Mouse (Mus musculus): ENCODE measurements at regions not wholly inside any gene's neighbourhood (a gene's known extent, or its start where the extent isn't known, plus 50 kb on each side); places are given as distances from the start of the nearest gene placed in this dataset.

GRCm38 (mm10) chr8:30797341-30797740 lies 2631.2 kb upstream of the 5930422O12Rik start:
- TF ChIP-seq CTCF (IDR thresholded peaks at IDR 0.05; ENCODE audit: low read depth, low read length) = no peak
- TF ChIP-seq GATA1 (IDR thresholded peaks at IDR 0.05; ENCODE audit: borderline replicate concordance, low read length) = no peak
- TF ChIP-seq POLR2AphosphoS5 (IDR thresholded peaks at IDR 0.05; ENCODE audit: insufficient replicate concordance, low read depth, low read length) = no peak
- no peak for TF ChIP-seq TAL1 (conservative IDR thresholded peaks at IDR 0.05; ENCODE audit: low read depth, low read length)
- no peak for TF ChIP-seq GATA2 (IDR thresholded peaks at IDR 0.05; ENCODE audit: borderline replicate concordance, low read depth, low read length)
- no peaks in the 10 kb centered on the region for H3K36me3 ChIP-seq (replicated peaks)
- no peak for ATAC-seq (ENCODE audit: extremely low read depth, insufficient number of reproducible peaks, low FRiP score, poor library complexity, severe bottlenecking)
- no peaks in the 10 kb centered on the region for H3K4me1 ChIP-seq (ENCODE audit: insufficient read depth, low read depth, low read length)
- no peak overlapping the region for H3K4me3 ChIP-seq (ENCODE audit: low read depth, low read length)
- no peak for DNase-seq (ENCODE audit: low spot score)
- H3K27me3 ChIP-seq (ENCODE audit: insufficient read depth, low read length) = no peaks in the 10 kb centered on the region
- peaks cover 14% of the 10 kb centered on the region; the same call in 1 of the 2 replicates for H3K9me3 ChIP-seq (replicated peaks)

- DNase-seq (ENCODE audit: low spot score) (no peak), ATAC-seq (ENCODE audit: extremely low read depth, insufficient number of reproducible peaks, low FRiP score, poor library complexity, severe bottlenecking) (no peak)
- Histone ChIP-seq H3K4me3 (ENCODE audit: low read depth, low read length) (no peak overlapping the region), H3K27me3 (ENCODE audit: insufficient read depth, low read length) (no peaks in the 10 kb centered on the region), H3K9me3 (replicated peaks) (peaks cover 4% of the 10 kb centered on the region; the same call in 1 of the 2 replicates), H3K4me1 (ENCODE audit: insufficient read depth, low read depth, low read length) (no peaks in the 10 kb centered on the region), H3K36me3 (replicated peaks) (no peaks in the 10 kb centered on the region)
- TF ChIP-seq CTCF (IDR thresholded peaks at IDR 0.05; ENCODE audit: low read depth, low read length) (no peak), GATA2 (IDR thresholded peaks at IDR 0.05; ENCODE audit: borderline replicate concordance, low read depth, low read length) (no peak), POLR2AphosphoS5 (IDR thresholded peaks at IDR 0.05; ENCODE audit: insufficient replicate concordance, low read depth, low read length) (no peak), TAL1 (conservative IDR thresholded peaks at IDR 0.05; ENCODE audit: low read depth, low read length) (no peak), GATA1 (IDR thresholded peaks at IDR 0.05; ENCODE audit: borderline replicate concordance, low read length) (no peak)
Observed at GRCm38 (mm10) chr8:30817028-30817427, 2611.5 kb upstream of the 5930422O12Rik start.

- peaks cover 12% of the 10 kb centered on the region for H3K9me3 ChIP-seq (replicated peaks)
- ATAC-seq (ENCODE audit: extremely low read depth, insufficient number of reproducible peaks, low FRiP score, poor library complexity, severe bottlenecking) = no peak
Observed at GRCm38 (mm10) chr8:30822835-30823587, 2605.5 kb upstream of the 5930422O12Rik start.

GRCm38 (mm10) chr8:30823588-30823938 lies 2604.9 kb upstream of the 5930422O12Rik start:
- Histone ChIP-seq H3K9me3 (replicated peaks) (peaks cover 12% of the 10 kb centered on the region), H3K4me1 (ENCODE audit: insufficient read depth, low read depth, low read length) (no peaks in the 10 kb centered on the region), H3K36me3 (replicated peaks) (no peaks in the 10 kb centered on the region), H3K27me3 (ENCODE audit: insufficient read depth, low read length) (no peaks in the 10 kb centered on the region), H3K4me3 (ENCODE audit: low read depth, low read length) (no peak overlapping the region)
- ATAC-seq (ENCODE audit: extremely low read depth, insufficient number of reproducible peaks, low FRiP score, poor library complexity, severe bottlenecking) = no peak
- DNase-seq (ENCODE audit: low spot score) = no peak
- TF ChIP-seq POLR2AphosphoS5 (IDR thresholded peaks at IDR 0.05; ENCODE audit: insufficient replicate concordance, low read depth, low read length) = no peak
- TF ChIP-seq GATA1 (IDR thresholded peaks at IDR 0.05; ENCODE audit: borderline replicate concordance, low read length) = no peak
- TF ChIP-seq GATA2 (IDR thresholded peaks at IDR 0.05; ENCODE audit: borderline replicate concordance, low read depth, low read length) = no peak
- TF ChIP-seq TAL1 (conservative IDR thresholded peaks at IDR 0.05; ENCODE audit: low read depth, low read length) = no peak
- TF ChIP-seq CTCF (IDR thresholded peaks at IDR 0.05; ENCODE audit: low read depth, low read length) = no peak

More at GRCm38 (mm10) chr8:30822835-30823587, 2605.5 kb upstream of the 5930422O12Rik start:
- Histone ChIP-seq H3K36me3 (replicated peaks) (no peaks in the 10 kb centered on the region), H3K4me1 (ENCODE audit: insufficient read depth, low read depth, low read length) (no peaks in the 10 kb centered on the region), H3K27me3 (ENCODE audit: insufficient read depth, low read length) (no peaks in the 10 kb centered on the region), H3K4me3 (ENCODE audit: low read depth, low read length) (no peak overlapping the region)
- no peak for DNase-seq (ENCODE audit: low spot score)
- TF ChIP-seq TAL1 (conservative IDR thresholded peaks at IDR 0.05; ENCODE audit: low read depth, low read length) = no peak

GRCm38 (mm10) chr8:30826021-30826420 lies 2602.5 kb upstream of the 5930422O12Rik start:
- no peaks in the 10 kb centered on the region for H3K4me1 ChIP-seq (ENCODE audit: insufficient read depth, low read depth, low read length)
- no peak for TF ChIP-seq GATA2 (IDR thresholded peaks at IDR 0.05; ENCODE audit: borderline replicate concordance, low read depth, low read length)
- no peak for TF ChIP-seq GATA1 (IDR thresholded peaks at IDR 0.05; ENCODE audit: borderline replicate concordance, low read length)
- TF ChIP-seq CTCF (IDR thresholded peaks at IDR 0.05; ENCODE audit: low read depth, low read length) = no peak
- no peak for TF ChIP-seq POLR2AphosphoS5 (IDR thresholded peaks at IDR 0.05; ENCODE audit: insufficient replicate concordance, low read depth, low read length)
- no peak for TF ChIP-seq TAL1 (conservative IDR thresholded peaks at IDR 0.05; ENCODE audit: low read depth, low read length)
- H3K27me3 ChIP-seq (ENCODE audit: insufficient read depth, low read length) = no peaks in the 10 kb centered on the region
- ATAC-seq (ENCODE audit: extremely low read depth, insufficient number of reproducible peaks, low FRiP score, poor library complexity, severe bottlenecking) (no peak), DNase-seq (ENCODE audit: low spot score) (no peak)
- no peak overlapping the region for H3K4me3 ChIP-seq (ENCODE audit: low read depth, low read length)
- peaks cover 12% of the 10 kb centered on the region for H3K9me3 ChIP-seq (replicated peaks)
- H3K36me3 ChIP-seq (replicated peaks) = no peaks in the 10 kb centered on the region

GRCm38 (mm10) chr8:30838056-30838455 lies 2590.5 kb upstream of the 5930422O12Rik start:
- no peaks in the 10 kb centered on the region for H3K36me3 ChIP-seq (replicated peaks)
- no peak overlapping the region for H3K4me3 ChIP-seq (ENCODE audit: low read depth, low read length)
- H3K27me3 ChIP-seq (ENCODE audit: insufficient read depth, low read length) = no peaks in the 10 kb centered on the region
- H3K4me1 ChIP-seq (ENCODE audit: insufficient read depth, low read depth, low read length) = no peaks in the 10 kb centered on the region
- TF ChIP-seq POLR2AphosphoS5 (IDR thresholded peaks at IDR 0.05; ENCODE audit: insufficient replicate concordance, low read depth, low read length) (no peak), GATA1 (IDR thresholded peaks at IDR 0.05; ENCODE audit: borderline replicate concordance, low read length) (no peak), CTCF (IDR thresholded peaks at IDR 0.05; ENCODE audit: low read depth, low read length) (no peak), GATA2 (IDR thresholded peaks at IDR 0.05; ENCODE audit: borderline replicate concordance, low read depth, low read length) (no peak), TAL1 (conservative IDR thresholded peaks at IDR 0.05; ENCODE audit: low read depth, low read length) (no peak)
- ATAC-seq (ENCODE audit: extremely low read depth, insufficient number of reproducible peaks, low FRiP score, poor library complexity, severe bottlenecking) (no peak), DNase-seq (ENCODE audit: low spot score) (no peak)
- H3K9me3 ChIP-seq (replicated peaks) = peaks cover 14% of the 10 kb centered on the region
